Mouse (Mus musculus) heart, embryonic 11.5 days (tissue): Measurements from ENCODE around the gene Usp30. TPM values are rescaled to one million over a fixed set of nuclear protein-coding genes. Genes with fewer than 3 reads are reported as not detected.
A peak's percentile ranks its signal among the peaks of the same experiment; 100 is the strongest.

Experiments
- ATAC-seq: fragments of 200-750 bp; cut with Nextera tagmentation; replicated peaks from 2 replicates; pipeline ENCODE4 v1.8.0; 2017; ENCODE audit warnings: moderate library complexity; ENCODE audit not compliant: insufficient number of reproducible peaks, low FRiP score, low TSS enrichment
- H3K27ac ChIP-seq: fragments of 300-500 bp; sonication (generic); 2 replicates; pipeline ENCODE4 v1.5.1; 2014; ENCODE audit warnings: mild to moderate bottlenecking, low read depth, low read length
- H3K27me3 ChIP-seq: fragments of 300-500 bp; sonication (generic); 2 replicates; pipeline ENCODE4 v1.6.1; 2014; ENCODE audit warnings: mild to moderate bottlenecking, low read length, mixed read lengths; ENCODE audit not compliant: control insufficient read depth, insufficient read depth
- H3K36me3 ChIP-seq: fragments of 300-500 bp; sonication (generic); 2 replicates; pipeline ENCODE4 v1.6.1; 2014; ENCODE audit warnings: mild to moderate bottlenecking, low read length, moderate library complexity, mixed read lengths; ENCODE audit not compliant: control insufficient read depth, insufficient read depth
- H3K4me1 ChIP-seq: fragments of 300-500 bp; sonication (generic); 2 replicates; pipeline ENCODE4 v1.6.1; 2014; ENCODE audit warnings: low read length; ENCODE audit not compliant: control insufficient read depth, insufficient read depth
- H3K4me2 ChIP-seq: fragments of 300-500 bp; sonication (generic); 2 replicates; pipeline ENCODE4 v1.6.1; 2014; ENCODE audit warnings: mild to moderate bottlenecking, moderate library complexity
- H3K4me3 ChIP-seq: fragments of 300-500 bp; sonication (generic); 2 replicates; pipeline ENCODE4 v1.5.1; 2014; ENCODE audit warnings: low read depth, low read length
- H3K9ac ChIP-seq: fragments of 300-500 bp; sonication (generic); 2 replicates; pipeline ENCODE4 v1.6.1; 2014; ENCODE audit warnings: mild to moderate bottlenecking, low read depth, low read length, moderate library complexity
- H3K9me3 ChIP-seq: fragments of 300-500 bp; sonication (generic); replicated peaks from 2 replicates; pipeline ENCODE4 v1.6.1; 2016; ENCODE audit warnings: low read length; ENCODE audit not compliant: control insufficient read depth
- WGBS: fragments of 180-500 bp; shearing (Covaris S2); extraction: QIAGEN DNeasy Blood & Tissue Kit; methylation state at CpG from one replicate; pipeline ENCODE4 v1.1.7; 2014; ENCODE audit not compliant: insufficient replicate concordance; 5-methylcytosine and 5-hydroxymethylcytosine counted together
- polyA plus RNA-seq: library from polyadenylated mRNA; unstranded; fragments of >200 nt; fragmentation: Nextera tagmentation; extraction: Ambion mirVana; gene quantifications from 2 replicates; pipeline ENCODE4 v1.2.1, GENCODE M21; 2014

Gene Usp30
- polyA plus RNA-seq, 1 experiment from 2014 or later: 8.2 TPM

- no peaks in the 10 kb centered on the region for H3K9me3 ChIP-seq
- no peak overlapping the region for H3K4me3 ChIP-seq
- ATAC-seq: no peak
- peaks cover 3% of the 10 kb centered on the region; the same call in 1 of the 2 replicates for H3K4me1 ChIP-seq
- 68% methylated on average over 10 of the region's 10 CpGs for WGBS
- H3K27me3 ChIP-seq: no peaks in the 10 kb centered on the region
- no peak overlapping the region for H3K27ac ChIP-seq
- H3K9ac ChIP-seq: no peak overlapping the region
- no peaks in the 10 kb centered on the region for H3K36me3 ChIP-seq
- H3K4me2 ChIP-seq: no peak overlapping the region
These were observed 30.1 kb upstream of the Usp30 start for GRCm38 (mm10) chr5:114035111-114035510.

GRCm38 (mm10) chr5:114040508-114040907 lies 24.8 kb upstream of the Usp30 start:
- no peak overlapping the region for H3K4me2 ChIP-seq
- H3K9ac ChIP-seq: no peak overlapping the region
- no peaks in the 10 kb centered on the region for H3K9me3 ChIP-seq
- 23% methylated on average over 7 of the region's 8 CpGs for WGBS
- no peak for ATAC-seq
- H3K4me3 ChIP-seq: no peak overlapping the region
- H3K36me3 ChIP-seq: no peaks in the 10 kb centered on the region
- H3K27me3 ChIP-seq: no peaks in the 10 kb centered on the region
- no peak overlapping the region; the same call in 1 of the 2 replicates for H3K27ac ChIP-seq
- H3K4me1 ChIP-seq: peaks cover 19% of the 10 kb centered on the region

- 53% methylated on average over 1 of the region's 1 CpGs for WGBS
- no peak overlapping the region for H3K4me2 ChIP-seq
- ATAC-seq: no peak
- no peaks in the 10 kb centered on the region for H3K27me3 ChIP-seq
- no peak overlapping the region; the same call in 1 of the 2 replicates for H3K27ac ChIP-seq
- no peaks in the 10 kb centered on the region for H3K36me3 ChIP-seq
- H3K4me3 ChIP-seq: no peak overlapping the region
- peaks cover 19% of the 10 kb centered on the region for H3K4me1 ChIP-seq
- no peak overlapping the region for H3K9ac ChIP-seq
- H3K9me3 ChIP-seq: no peaks in the 10 kb centered on the region
These were observed 24.4 kb upstream of the Usp30 start for GRCm38 (mm10) chr5:114040911-114041310.

GRCm38 (mm10) chr5:114041327-114041930 lies 23.8 kb upstream of the Usp30 start:
- Histone ChIP-seq H3K4me1 (peaks cover 19% of the 10 kb centered on the region), H3K27me3 (no peaks in the 10 kb centered on the region), H3K9ac (no peak overlapping the region), H3K4me3 (no peak overlapping the region), H3K36me3 (no peaks in the 10 kb centered on the region), H3K27ac (no peak overlapping the region; the same call in 1 of the 2 replicates), H3K4me2 (peak overlapping the region; percentile 47; the same call in 1 of the 2 replicates), H3K9me3 (no peaks in the 10 kb centered on the region)
- no peak; the same call in 1 of the 2 replicates for ATAC-seq
- WGBS: 15% methylated on average over 15 of the region's 15 CpGs

GRCm38 (mm10) chr5:114043800-114044199 lies 21.5 kb upstream of the Usp30 start:
- ATAC-seq: no peak
- no peaks in the 10 kb centered on the region for H3K9me3 ChIP-seq
- WGBS: 67% methylated on average over 4 of the region's 4 CpGs

GRCm38 (mm10) chr5:114045134-114045533 lies 20.1 kb upstream of the Usp30 start:
- Histone ChIP-seq H3K9ac (no peak overlapping the region), H3K27me3 (0 out of 2 replicates have a peak, but pooled peaks cover 3% of the 10 kb centered on the region), H3K4me3 (no peak overlapping the region), H3K36me3 (no peaks in the 10 kb centered on the region), H3K4me2 (no peak overlapping the region), H3K9me3 (no peaks in the 10 kb centered on the region), H3K27ac (no peak overlapping the region), H3K4me1 (peaks cover 16% of the 10 kb centered on the region)
- ATAC-seq: no peak
- 84% methylated on average over 1 of the region's 1 CpGs for WGBS

More at GRCm38 (mm10) chr5:114043800-114044199, 21.5 kb upstream of the Usp30 start:
- Histone ChIP-seq H3K4me1 (peaks cover 16% of the 10 kb centered on the region), H3K36me3 (no peaks in the 10 kb centered on the region), H3K27me3 (0 out of 2 replicates have a peak, but pooled peaks cover 3% of the 10 kb centered on the region), H3K9ac (no peak overlapping the region), H3K4me2 (no peak overlapping the region), H3K4me3 (no peak overlapping the region), H3K27ac (no peak overlapping the region)

GRCm38 (mm10) chr5:114046151-114046550 lies 19.1 kb upstream of the Usp30 start:
- Histone ChIP-seq H3K36me3 (no peaks in the 10 kb centered on the region), H3K9me3 (no peaks in the 10 kb centered on the region), H3K27ac (no peak overlapping the region), H3K9ac (no peak overlapping the region), H3K27me3 (0 out of 2 replicates have a peak, but pooled peaks cover 3% of the 10 kb centered on the region), H3K4me3 (no peak overlapping the region), H3K4me1 (peaks cover 10% of the 10 kb centered on the region), H3K4me2 (no peak overlapping the region)
- ATAC-seq: no peak
- WGBS: 48% methylated on average over 3 of the region's 3 CpGs

GRCm38 (mm10) chr5:114046604-114047003 lies 18.7 kb upstream of the Usp30 start:
- H3K9me3 ChIP-seq: no peaks in the 10 kb centered on the region
- no peak overlapping the region for H3K4me2 ChIP-seq
- H3K4me1 ChIP-seq: peaks cover 6% of the 10 kb centered on the region
- 45% methylated on average over 3 of the region's 3 CpGs for WGBS
- H3K27ac ChIP-seq: no peak overlapping the region
- H3K36me3 ChIP-seq: no peaks in the 10 kb centered on the region
- H3K4me3 ChIP-seq: no peak overlapping the region
- H3K9ac ChIP-seq: no peak overlapping the region
- H3K27me3 ChIP-seq: 0 out of 2 replicates have a peak, but pooled peaks cover 3% of the 10 kb centered on the region
- no peak for ATAC-seq

- Histone ChIP-seq H3K27ac (no peak overlapping the region), H3K4me3 (no peak overlapping the region), H3K27me3 (0 out of 2 replicates have a peak, but pooled peaks cover 3% of the 10 kb centered on the region), H3K4me2 (no peak overlapping the region), H3K9me3 (no peaks in the 10 kb centered on the region), H3K4me1 (0 out of 2 replicates have a peak, but pooled peaks cover under 1% of the 10 kb centered on the region), H3K36me3 (no peaks in the 10 kb centered on the region), H3K9ac (no peak overlapping the region)
- WGBS: 78% methylated on average over 5 of the region's 5 CpGs
- ATAC-seq: no peak
These were observed 18.1 kb upstream of the Usp30 start for GRCm38 (mm10) chr5:114047182-114047581.
